Mouse (Mus musculus): ENCODE measurements around the gene Mdh2. TPM values are rescaled to one million over a fixed set of nuclear protein-coding genes. Genes with fewer than 3 reads are reported as not detected.

Gene Mdh2
- polyA plus RNA-seq, 1 experiment from 2014 or later, result 554 TPM

- Histone ChIP-seq H3K4me1 (peaks cover 27% of the 10 kb centered on the region), H3K27ac (replicated peaks) (no peak overlapping the region), H3K36me3 (peaks cover 29% of the 10 kb centered on the region), H3K9me3 (no peaks in the 10 kb centered on the region), H3K4me3 (no peak overlapping the region), H3K27me3 (no peaks in the 10 kb centered on the region), H3K4me2 (replicated peaks) (no peak overlapping the region), H3K9ac (replicated peaks) (no peak overlapping the region)
- WGBS, result 85% methylated on average over 8 of the region's 8 CpGs
- no peak for ATAC-seq (replicated peaks)
Measured at GRCm38 (mm10) chr5:135780331-135780730, 2.1 kb downstream of the Mdh2 start.

GRCm38 (mm10) chr5:135782901-135783300 lies 4.6 kb downstream of the Mdh2 start:
- Histone ChIP-seq H3K4me1 (peaks cover 20% of the 10 kb centered on the region), H3K9ac (replicated peaks) (no peak overlapping the region), H3K4me2 (replicated peaks) (no peak overlapping the region), H3K4me3 (no peak overlapping the region), H3K36me3 (peaks cover 54% of the 10 kb centered on the region), H3K9me3 (no peaks in the 10 kb centered on the region), H3K27ac (replicated peaks) (no peak overlapping the region), H3K27me3 (no peaks in the 10 kb centered on the region)
- no peak for ATAC-seq (replicated peaks)
- 97% methylated on average over 4 of the region's 4 CpGs for WGBS

GRCm38 (mm10) chr5:135793996-135794858 lies 15.9 kb downstream of the Mdh2 start:
- ATAC-seq (replicated peaks), result peak; percentile 82
- Histone ChIP-seq H3K4me2 (replicated peaks) (peak overlapping the region; percentile 30), H3K4me1 (peaks cover 6% of the 10 kb centered on the region), H3K36me3 (peaks cover 30% of the 10 kb centered on the region), H3K9me3 (no peaks in the 10 kb centered on the region), H3K27me3 (no peaks in the 10 kb centered on the region), H3K9ac (replicated peaks) (0 out of 2 replicates have a peak overlapping the region, but pooled peaks have one; percentile 24), H3K4me3 (peak overlapping the region; percentile 17; the same call in 1 of the 2 replicates), H3K27ac (replicated peaks) (peak overlapping the region; percentile 17; the same call in 1 of the 2 replicates)
- 9% methylated on average over 20 of the region's 20 CpGs for WGBS

- H3K36me3 ChIP-seq, result peaks cover 24% of the 10 kb centered on the region
- 6% methylated on average over 5 of the region's 5 CpGs for WGBS
- ATAC-seq (replicated peaks), result no peak
- H3K4me1 ChIP-seq, result peaks cover 6% of the 10 kb centered on the region
- no peaks in the 10 kb centered on the region for H3K27me3 ChIP-seq
- H3K9me3 ChIP-seq, result no peaks in the 10 kb centered on the region
- H3K4me2 ChIP-seq (replicated peaks), result peak overlapping the region; percentile 30
- 0 out of 2 replicates have a peak overlapping the region, but pooled peaks have one; percentile 24 for H3K9ac ChIP-seq (replicated peaks)
- H3K27ac ChIP-seq (replicated peaks), result peak overlapping the region; percentile 17; the same call in 1 of the 2 replicates
- H3K4me3 ChIP-seq, result peak overlapping the region; percentile 17; the same call in 1 of the 2 replicates
Measured at GRCm38 (mm10) chr5:135794859-135795181, 16.5 kb downstream of the Mdh2 start.

DNA sequence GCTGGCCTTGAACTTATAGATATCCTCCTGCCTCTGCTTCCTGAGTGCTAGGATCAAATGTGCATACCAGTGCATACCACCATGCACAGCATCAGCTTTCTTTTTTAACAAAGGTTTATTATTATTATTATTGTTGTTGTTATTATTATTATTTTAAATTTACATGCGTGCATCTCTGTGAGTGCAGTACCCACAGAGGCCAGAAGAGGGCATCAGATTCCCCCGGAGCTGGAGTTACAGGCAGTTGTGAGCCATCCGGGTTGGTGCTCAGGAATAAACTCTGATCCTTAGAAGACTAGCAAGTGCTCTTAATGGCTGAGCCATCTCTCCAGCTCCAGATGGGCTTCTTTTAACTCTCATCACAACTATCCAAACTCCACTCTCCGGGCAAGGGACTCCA lies 21.5 kb downstream of the Mdh2 start:
- peaks cover 2% of the 10 kb centered on the region; the same call in 1 of the 2 replicates for H3K4me1 ChIP-seq
- no peaks in the 10 kb centered on the region for H3K27me3 ChIP-seq
- no peak overlapping the region for H3K4me2 ChIP-seq (replicated peaks)
- H3K9ac ChIP-seq (replicated peaks), result no peak overlapping the region
- H3K36me3 ChIP-seq, result no peaks in the 10 kb centered on the region
- no peak overlapping the region for H3K4me3 ChIP-seq
- no peaks in the 10 kb centered on the region for H3K9me3 ChIP-seq
- H3K27ac ChIP-seq (replicated peaks), result no peak overlapping the region
- WGBS, result 51% methylated on average over 4 of the region's 4 CpGs
- no peak for ATAC-seq (replicated peaks)

GRCm38 (mm10) chr5:135800927-135801326 lies 22.6 kb downstream of the Mdh2 start:
- no peak overlapping the region for H3K4me2 ChIP-seq (replicated peaks)
- no peak for ATAC-seq (replicated peaks)
- H3K36me3 ChIP-seq, result no peaks in the 10 kb centered on the region
- H3K9ac ChIP-seq (replicated peaks), result no peak overlapping the region
- no peaks in the 10 kb centered on the region for H3K9me3 ChIP-seq
- no peaks in the 10 kb centered on the region for H3K27me3 ChIP-seq
- no peak overlapping the region for H3K4me3 ChIP-seq
- no peaks in the 10 kb centered on the region for H3K4me1 ChIP-seq
- peak overlapping the region; percentile 5; the same call in 1 of the 2 replicates for H3K27ac ChIP-seq (replicated peaks)
- under 1% methylated on average over 6 of the region's 6 CpGs for WGBS

GRCm38 (mm10) chr5:135802641-135803040 lies 24.4 kb downstream of the Mdh2 start:
- no peak overlapping the region for H3K4me2 ChIP-seq (replicated peaks)
- no peaks in the 10 kb centered on the region for H3K27me3 ChIP-seq
- no peaks in the 10 kb centered on the region for H3K9me3 ChIP-seq
- no peak overlapping the region for H3K27ac ChIP-seq (replicated peaks)
- peaks cover 6% of the 10 kb centered on the region for H3K4me1 ChIP-seq
- 92% methylated on average over 8 of the region's 8 CpGs for WGBS
- no peaks in the 10 kb centered on the region for H3K36me3 ChIP-seq
- H3K4me3 ChIP-seq, result no peak overlapping the region
- ATAC-seq (replicated peaks), result no peak
- H3K9ac ChIP-seq (replicated peaks), result no peak overlapping the region

GRCm38 (mm10) chr5:135803135-135803534 lies 24.9 kb downstream of the Mdh2 start:
- Histone ChIP-seq H3K4me2 (replicated peaks) (no peak overlapping the region), H3K27me3 (no peaks in the 10 kb centered on the region), H3K4me3 (no peak overlapping the region), H3K36me3 (no peaks in the 10 kb centered on the region), H3K9me3 (no peaks in the 10 kb centered on the region), H3K27ac (replicated peaks) (no peak overlapping the region), H3K9ac (replicated peaks) (no peak overlapping the region), H3K4me1 (peaks cover 11% of the 10 kb centered on the region)
- 68% methylated on average over 4 of the region's 4 CpGs for WGBS
- ATAC-seq (replicated peaks), result no peak

DNA sequence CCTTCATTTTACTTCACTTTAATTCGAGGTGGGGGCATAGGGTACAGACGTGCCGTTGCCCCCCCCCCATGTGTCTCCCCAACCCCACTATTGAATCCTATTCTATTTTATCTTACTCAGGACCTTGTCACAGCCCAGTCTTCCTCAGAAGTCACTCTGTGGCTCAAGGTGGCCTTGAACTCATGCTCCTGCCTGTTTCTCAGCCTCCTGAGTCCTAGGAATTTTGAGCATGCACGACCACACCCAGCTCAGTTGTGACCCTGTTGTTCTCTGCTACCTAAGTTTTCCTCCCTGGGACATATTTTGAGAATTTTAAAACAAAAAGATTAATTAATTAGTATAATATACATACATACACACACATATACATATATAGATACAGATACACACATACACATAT lies 25.4 kb downstream of the Mdh2 start:
- peaks cover 14% of the 10 kb centered on the region for H3K4me1 ChIP-seq

GRCm38 (mm10) chr5:135804735-135805134 lies 26.5 kb downstream of the Mdh2 start:
- H3K36me3 ChIP-seq, result no peaks in the 10 kb centered on the region
- no peak overlapping the region for H3K4me2 ChIP-seq (replicated peaks)
- no peak overlapping the region for H3K9ac ChIP-seq (replicated peaks)
- H3K27ac ChIP-seq (replicated peaks), result no peak overlapping the region
- no peaks in the 10 kb centered on the region for H3K9me3 ChIP-seq
- H3K4me1 ChIP-seq, result peaks cover 14% of the 10 kb centered on the region
- 78% methylated on average over 2 of the region's 2 CpGs for WGBS
- no peak overlapping the region for H3K4me3 ChIP-seq
- no peak for ATAC-seq (replicated peaks)
- no peaks in the 10 kb centered on the region for H3K27me3 ChIP-seq

More for the DNA sequence above, 25.4 kb downstream of the Mdh2 start:
- H3K4me2 ChIP-seq (replicated peaks), result no peak overlapping the region
- no peaks in the 10 kb centered on the region for H3K36me3 ChIP-seq
- no peaks in the 10 kb centered on the region for H3K27me3 ChIP-seq
- no peaks in the 10 kb centered on the region for H3K9me3 ChIP-seq
- H3K9ac ChIP-seq (replicated peaks), result no peak overlapping the region
- H3K4me3 ChIP-seq, result no peak overlapping the region
- no peak overlapping the region for H3K27ac ChIP-seq (replicated peaks)
- ATAC-seq (replicated peaks), result no peak
- 89% methylated on average over 4 of the region's 4 CpGs for WGBS

GRCm38 (mm10) chr5:135806555-135807262 lies 28.4 kb downstream of the Mdh2 start, which contains the start of gene Srrm3:
Gene Srrm3 (plus strand): TSS chr5:135806890.
- Histone ChIP-seq H3K27ac (replicated peaks) (no peak within 1 kb of the TSS; the same call in 1 of the 2 replicates), H3K27me3 (no peaks in the 10 kb centered on the region), H3K36me3 (no peaks in the 10 kb centered on the region), H3K9me3 (no peaks in the 10 kb centered on the region), H3K4me3 (peak within 1 kb of the TSS; percentile 55), H3K9ac (replicated peaks) (peak within 1 kb of the TSS; percentile 84), H3K4me1 (peaks cover 14% of the 10 kb centered on the region), H3K4me2 (replicated peaks) (peak within 1 kb of the TSS; percentile 52)
- peak; percentile 80 for ATAC-seq (replicated peaks)
- 3% methylated on average over 29 of the region's 29 CpGs for WGBS

DNA sequence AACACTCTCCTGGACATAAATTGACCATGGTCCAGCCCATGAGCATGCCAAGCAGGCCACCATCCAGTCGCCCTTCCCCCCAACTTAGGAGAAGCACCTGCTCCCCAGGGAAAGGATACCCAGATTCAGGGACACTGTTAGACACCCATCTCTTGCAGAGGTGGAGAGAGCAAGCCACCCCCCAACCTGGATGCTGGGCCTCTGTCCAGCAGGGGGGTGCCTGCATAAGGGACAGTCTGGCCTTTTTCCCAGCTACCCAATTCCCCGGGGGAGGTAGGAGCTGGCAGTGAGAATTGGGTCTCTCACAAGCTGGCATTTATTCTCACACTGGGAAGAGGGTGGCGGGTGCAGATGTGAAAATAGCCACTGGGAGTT lies 29.0 kb downstream of the Mdh2 start:
- 44% methylated on average over 3 of the region's 3 CpGs for WGBS
- peaks cover 14% of the 10 kb centered on the region for H3K4me1 ChIP-seq
- peak; percentile 36; the same call in 1 of the 2 replicates for ATAC-seq (replicated peaks)

More for the DNA sequence above, 29.0 kb downstream of the Mdh2 start:
- Histone ChIP-seq H3K4me2 (replicated peaks) (peak overlapping the region; percentile 52), H3K27me3 (no peaks in the 10 kb centered on the region), H3K36me3 (no peaks in the 10 kb centered on the region), H3K4me3 (peak overlapping the region; percentile 55), H3K9ac (replicated peaks) (peak overlapping the region; percentile 84), H3K9me3 (no peaks in the 10 kb centered on the region), H3K27ac (replicated peaks) (no peak overlapping the region)

Measured in forebrain, embryonic 15.5 days (tissue).